Mouse (Mus musculus): ENCODE data around the gene Cers1. TPM values are rescaled to one million over a fixed set of nuclear protein-coding genes. Genes with fewer than 3 reads are reported as not detected.

Gene Cers1
- total RNA-seq, 2 experiments from 2014 or later: 0.31 to 0.39 TPM

DNA sequence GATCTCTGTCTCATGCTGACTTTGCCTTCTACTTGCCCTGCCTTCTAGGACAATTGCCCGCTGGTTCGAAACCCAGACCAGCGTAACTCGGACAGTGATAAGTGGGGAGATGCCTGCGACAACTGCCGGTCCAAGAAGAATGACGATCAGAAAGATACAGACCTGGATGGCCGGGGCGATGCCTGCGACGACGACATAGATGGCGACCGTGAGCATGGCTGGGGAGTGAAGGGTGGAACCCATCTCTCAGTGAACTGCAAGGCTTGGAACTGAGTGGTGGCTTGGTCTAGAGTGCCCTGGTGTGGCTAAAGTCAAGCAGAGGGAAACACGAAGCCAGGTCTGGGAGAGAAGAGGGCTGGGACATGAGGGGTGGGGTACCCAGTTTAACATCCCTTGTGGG is 61.5 kb downstream of the Cers1 start:
- intact Hi-C loops (cut with DNase I): no loop called here
- no peak for DNase-seq (ENCODE audit: low spot score)

DNA sequence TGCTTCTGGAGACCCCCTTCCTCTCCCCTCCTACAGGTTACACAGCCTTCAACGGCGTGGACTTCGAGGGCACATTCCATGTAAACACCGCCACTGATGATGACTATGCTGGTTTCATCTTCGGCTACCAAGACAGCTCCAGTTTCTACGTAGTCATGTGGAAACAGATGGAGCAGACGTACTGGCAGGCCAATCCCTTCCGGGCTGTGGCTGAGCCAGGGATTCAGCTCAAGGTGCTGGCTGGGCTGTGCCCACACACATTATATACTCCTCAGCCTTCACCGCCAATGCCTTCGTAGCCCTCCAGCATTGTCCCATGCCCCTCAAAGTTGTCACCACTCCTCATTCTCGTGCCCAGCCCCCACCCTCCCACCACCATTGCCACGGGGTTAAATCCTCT is 64.5 kb downstream of the Cers1 start:
- no peak for DNase-seq (ENCODE audit: low spot score)
- intact Hi-C loops (cut with DNase I): loop anchor here (10.0 kb wide), 1 partner anchor 205 kb away; no protein-coding TSS in a partner anchor

Other genes starting within 250 kb of the Cers1 start
- 1 to 10 TPM; 1.1 to 1.3 TPM for gene Tm6sf2, start 242.9 kb upstream of the Cers1 start, total RNA-seq (2021)
- gene Hapln4, start 232.3 kb upstream of the Cers1 start, total RNA-seq (2021): not detected
- under 1 TPM in 1 of 2 experiments, not detected in 1; 0.03 TPM for gene Ncan, start 194.9 kb upstream of the Cers1 start, total RNA-seq (2021)
- 1 to 10 TPM; 5.4 to 7.6 TPM for gene Nr2c2ap, start 184.4 kb upstream of the Cers1 start, total RNA-seq (2021)
- gene Rfxank, start 176.6 kb upstream of the Cers1 start, total RNA-seq (2021): 10 to 100 TPM; 20.9 to 21.5 TPM
- gene Borcs8, start 176.3 kb upstream of the Cers1 start, total RNA-seq (2021): 10 to 100 TPM; 21.2 to 25.5 TPM
- gene Mef2b, start 176.1 kb upstream of the Cers1 start, total RNA-seq (2021): under 1 TPM in 1 of 2 experiments, not detected in 1; 0.31 TPM
- 10 to 100 TPM; 93.0 to 98.1 TPM for gene Tmem161a, start 143.4 kb upstream of the Cers1 start, total RNA-seq (2021)
- gene Slc25a42, start 103.5 kb upstream of the Cers1 start, total RNA-seq (2021): 10 to 100 TPM; 48.1 to 48.4 TPM
- 10 to 100 TPM; 38.9 to 41.5 TPM for gene Sugp2, start 81.5 kb upstream of the Cers1 start, total RNA-seq (2021)
- 1 to 10 TPM; 7.6 to 8.0 TPM for gene Armc6, start 81.3 kb upstream of the Cers1 start, total RNA-seq (2021)
- gene Homer3, start 32.9 kb upstream of the Cers1 start, total RNA-seq (2021): 10 to 100 TPM; 12.0 to 12.3 TPM
- gene Ddx49, start 13.3 kb upstream of the Cers1 start, total RNA-seq (2021): 10 to 100 TPM; 24.7 to 33.8 TPM
- gene Cope, start 13.3 kb upstream of the Cers1 start, total RNA-seq (2021): 100 to 1,000 TPM; 145 to 159 TPM
- gene Gdf1, start 14.0 kb downstream of the Cers1 start, total RNA-seq (2021): under 1 TPM in 1 of 2 experiments, not detected in 1; 0.21 TPM
- gene Upf1, start 37.5 kb downstream of the Cers1 start, total RNA-seq (2021): 10 to 100 TPM; 43.2 to 46.3 TPM
- gene Comp, start 57.8 kb downstream of the Cers1 start, total RNA-seq (2021): 1 to 10 TPM; 6.1 to 7.0 TPM
- 10 to 100 TPM; 10.3 to 10.6 TPM for gene Crtc1, start 123.8 kb downstream of the Cers1 start, total RNA-seq (2021)
- 1 to 10 TPM; 7.6 to 7.7 TPM for gene Klhl26, start 161.2 kb downstream of the Cers1 start, total RNA-seq (2021)
- not detected for gene Tmem59l, start 171.6 kb downstream of the Cers1 start, total RNA-seq (2021)
- under 1 TPM; 0.34 to 0.81 TPM for gene Crlf1, start 177.4 kb downstream of the Cers1 start, total RNA-seq (2021)
- gene Rex1bd, start 191.0 kb downstream of the Cers1 start, total RNA-seq (2021): 100 to 1,000 TPM; 102 TPM
- 1,000 to 10,000 TPM; 1,533 to 1,573 TPM for gene Uba52, start 195.0 kb downstream of the Cers1 start, total RNA-seq (2021)
- gene Fkbp8, start 211.9 kb downstream of the Cers1 start, total RNA-seq (2021): 100 to 1,000 TPM; 130 to 135 TPM
- 10 to 100 TPM; 73.6 to 76.6 TPM for gene Kxd1, start 212.2 kb downstream of the Cers1 start, total RNA-seq (2021)
- gene Ell, start 223.7 kb downstream of the Cers1 start, total RNA-seq (2021): 10 to 100 TPM; 11.7 to 13.3 TPM